Mouse (Mus musculus) small intestine, adult 10 weeks (tissue): ENCODE measurements around the gene Amy2a1. TPM values are rescaled to one million over a fixed set of nuclear protein-coding genes. Genes with fewer than 3 reads are reported as not detected.

Source experiments
- polyA plus RNA-seq: library from polyadenylated mRNA; stranded (reverse); fragments of 350-450 nt; fragmentation: Illumina TruSeq; extraction: RNeasy Lipid Tissue Mini Kit (QIAGEN cat#74804); gene quantifications from one replicate; pipeline ENCODE4 v1.2.3, GENCODE M21; 2014; ENCODE audit warnings: low replicate concordance

The Amy2a1 gene
- polyA plus RNA-seq, result not detected

GRCm38 (mm10) chr3:113532328-113532727 is at the start of gene Amy2a1:
Gene Amy2a1, minus strand, starts transcription at chr3:113532428.

Other genes starting within 250 kb of the Amy2a1 start
- gene Amy2a4, start 241.0 kb downstream of the Amy2a1 start, polyA plus RNA-seq, result 2,470 TPM
- 2,470 TPM for gene Amy2a3, start 208.4 kb downstream of the Amy2a1 start, polyA plus RNA-seq
- gene Amy2a2, start 175.8 kb downstream of the Amy2a1 start, polyA plus RNA-seq, result 2,470 TPM
- gene Amy1, start 74.3 kb upstream of the Amy2a1 start, polyA plus RNA-seq, result 15.3 TPM
- gene Rnpc3, start 97.7 kb upstream of the Amy2a1 start, polyA plus RNA-seq, result 85.9 TPM